Mouse (Mus musculus) lung, postnatal 36 days (tissue): ENCODE data around the gene Tmem35b.
A peak's percentile ranks its signal among the peaks of the same experiment; 100 is the strongest.
"Not testable (repeated sequence)": the region's sequence is repeated elsewhere in the genome, so short reads cannot be mapped to it uniquely, and the experiment has no call there.

Experiments used
- DNase-seq: peaks from one replicate; pipeline ENCODE4 v3.0.0; 2022; ENCODE audit warnings: mixed read lengths

Gene Tmem35b

GRCm38 (mm10) chr4:127123391-127123790, at the start of gene Tmem35b:
Gene Tmem35b (plus strand): TSS chr4:127123691.
- no peak for DNase-seq

GRCm38 (mm10) chr4:127074915-127075314, 48.6 kb upstream of the Tmem35b start:
- DNase-seq: no peak

GRCm38 (mm10) chr4:127076875-127077548, 46.5 kb upstream of the Tmem35b start, which contains the start of gene Zmym6:
Gene Zmym6 (plus strand): TSS chr4:127077383.
- peak; percentile 96 for DNase-seq

GRCm38 (mm10) chr4:127080806-127081205, 42.7 kb upstream of the Tmem35b start:
- no peak for DNase-seq

GRCm38 (mm10) chr4:127083131-127083530, 40.4 kb upstream of the Tmem35b start:
- DNase-seq: no peak

DNA sequence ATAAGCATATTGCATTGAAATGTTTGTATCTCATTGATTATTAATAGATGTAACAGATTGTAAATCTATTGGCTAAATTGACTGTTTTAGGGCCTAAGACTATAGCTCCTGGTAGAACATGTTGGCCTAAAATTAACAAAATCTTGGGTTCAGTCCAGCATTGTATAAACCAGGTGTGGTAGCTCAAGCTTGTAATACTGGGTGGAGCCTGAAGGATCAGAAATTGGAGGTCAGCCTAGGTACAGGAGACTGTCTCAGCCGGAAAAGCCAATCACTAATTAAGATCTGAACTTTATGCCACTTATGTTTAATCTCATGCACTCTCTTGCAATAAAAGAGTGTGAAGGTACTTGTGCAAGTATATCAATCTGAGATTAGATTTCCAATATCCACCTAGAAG, 37.7 kb upstream of the Tmem35b start:
- no peak for DNase-seq

DNA sequence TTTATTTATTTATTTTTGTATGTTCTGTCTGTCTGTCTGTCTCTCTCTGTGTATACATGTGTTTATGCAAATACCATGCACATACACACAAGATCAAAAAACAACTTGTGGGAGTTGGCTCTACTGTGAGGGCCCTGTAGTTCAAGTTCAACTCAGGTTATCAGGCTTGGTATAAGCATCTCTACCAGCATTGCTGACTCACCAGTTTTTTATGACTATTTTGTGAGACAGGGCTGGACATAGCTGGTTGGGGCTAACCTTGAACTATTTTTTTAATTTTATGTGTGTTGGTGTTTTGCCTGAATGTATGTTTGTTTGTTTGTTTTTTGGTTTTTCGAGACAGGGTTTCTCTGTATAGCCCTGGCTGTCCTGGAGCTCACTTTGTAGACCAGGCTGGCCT, 32.3 kb upstream of the Tmem35b start:
- no peak for DNase-seq

GRCm38 (mm10) chr4:127095090-127095489, 28.4 kb upstream of the Tmem35b start:
- no peak for DNase-seq

DNA sequence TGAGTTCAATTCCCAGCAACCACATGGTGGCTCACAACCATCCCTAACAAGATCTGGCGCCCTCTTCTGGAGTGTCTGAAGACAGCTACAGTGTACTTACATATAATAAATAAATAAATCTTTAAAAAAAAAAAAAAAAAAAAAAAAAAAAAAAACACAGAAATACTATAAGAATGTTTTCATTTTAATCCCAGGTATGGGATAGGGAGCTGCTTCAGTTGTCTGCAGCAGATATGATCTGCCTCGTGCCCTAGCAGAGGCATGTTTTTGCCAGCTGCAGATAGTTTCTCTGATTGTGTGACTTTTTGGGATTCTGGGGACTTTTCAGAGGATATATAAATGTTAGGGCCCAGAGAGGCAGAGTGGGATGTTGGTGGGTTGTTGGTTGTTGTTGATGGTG, 23.9 kb upstream of the Tmem35b start:
- DNase-seq: not testable (repeated sequence)

GRCm38 (mm10) chr4:127107566-127107965, 15.9 kb upstream of the Tmem35b start:
- DNase-seq: no peak

- peak; percentile 61 for DNase-seq
Measured at GRCm38 (mm10) chr4:127110570-127110969, 12.9 kb upstream of the Tmem35b start.

DNA sequence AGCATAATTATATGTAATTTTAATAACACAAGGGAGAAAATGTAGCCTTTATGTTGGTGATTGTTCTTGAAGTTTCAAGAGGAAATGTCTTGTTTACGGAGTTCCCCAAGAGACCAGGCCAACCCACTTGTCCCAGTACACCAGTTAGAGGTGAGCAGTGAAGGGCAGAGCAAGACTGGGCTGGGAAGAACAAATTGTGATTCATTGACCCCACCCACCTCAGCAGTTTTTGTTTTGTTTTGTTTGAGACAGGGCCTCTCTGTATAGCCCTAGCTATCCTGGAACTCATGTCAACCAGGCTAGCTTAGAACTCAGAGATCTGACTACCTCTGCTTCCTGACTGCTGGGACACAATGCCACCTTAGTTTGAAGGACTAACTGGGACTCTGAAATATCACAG, 840 bp downstream of the Tmem35b start:
- no peak for DNase-seq

- peak; percentile 94 for DNase-seq
Measured at GRCm38 (mm10) chr4:127125834-127126463, 2.5 kb downstream of the Tmem35b start.

DNA sequence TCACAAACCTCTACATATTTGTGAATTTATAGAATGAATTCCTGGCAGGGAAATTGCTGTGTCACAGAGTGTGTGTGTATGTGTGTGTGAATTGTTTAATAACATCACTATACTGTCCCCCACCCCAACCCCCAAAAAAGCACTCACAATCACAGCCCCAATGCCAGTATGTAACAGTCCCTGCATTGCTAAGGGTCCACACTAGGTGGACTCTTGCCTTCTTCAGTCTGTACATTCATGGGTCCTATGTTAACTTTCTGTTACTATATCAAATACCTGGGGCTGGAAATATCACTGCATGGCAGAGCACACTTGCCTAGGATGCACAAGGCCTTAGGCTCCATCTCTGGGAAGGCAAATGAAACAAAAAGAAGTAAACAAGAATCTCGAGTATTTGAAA, 11.2 kb downstream of the Tmem35b start:
- DNase-seq: no peak

GRCm38 (mm10) chr4:127137591-127137990, 14.1 kb downstream of the Tmem35b start:
- DNase-seq: no peak

DNA sequence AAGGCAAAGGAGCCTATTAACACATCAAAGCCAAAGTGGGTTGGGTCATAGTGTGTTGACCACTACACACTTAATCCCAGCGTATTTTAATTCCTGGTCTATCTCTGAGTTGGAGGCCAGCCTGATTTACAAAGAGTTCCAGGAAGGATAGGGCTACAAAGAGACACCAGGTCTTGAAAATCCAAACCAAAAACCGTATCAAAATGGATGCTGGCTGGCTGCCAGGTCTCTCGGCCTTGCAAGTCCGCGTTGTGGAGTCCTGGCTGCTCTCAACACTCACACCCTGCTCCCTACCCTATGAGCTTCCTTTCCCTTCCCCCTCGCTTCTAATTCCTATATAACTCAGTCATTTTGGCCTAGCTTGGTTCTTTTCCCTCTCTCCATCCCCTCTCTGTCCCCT, 15.0 kb downstream of the Tmem35b start:
- DNase-seq: no peak

DNA sequence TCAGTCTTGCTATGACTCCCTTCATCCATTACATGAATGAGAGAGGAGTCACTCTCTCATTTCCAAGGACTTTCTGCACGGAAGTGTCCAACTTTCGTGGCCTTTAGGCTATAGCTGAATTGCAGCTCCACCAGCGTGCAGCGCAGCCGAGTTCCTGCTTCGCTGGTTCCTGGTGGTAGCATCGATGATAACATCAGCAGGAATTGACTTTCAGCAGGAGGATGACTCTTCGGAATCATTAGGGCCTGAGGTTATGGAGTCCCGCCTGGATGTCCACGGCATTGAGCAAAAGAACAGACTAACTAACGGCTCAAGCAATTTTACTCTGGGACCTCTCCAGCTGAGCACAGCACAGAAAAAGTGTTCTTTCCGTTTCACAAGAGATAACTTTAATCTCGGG, 26.5 kb downstream of the Tmem35b start:
- DNase-seq: no peak

DNA sequence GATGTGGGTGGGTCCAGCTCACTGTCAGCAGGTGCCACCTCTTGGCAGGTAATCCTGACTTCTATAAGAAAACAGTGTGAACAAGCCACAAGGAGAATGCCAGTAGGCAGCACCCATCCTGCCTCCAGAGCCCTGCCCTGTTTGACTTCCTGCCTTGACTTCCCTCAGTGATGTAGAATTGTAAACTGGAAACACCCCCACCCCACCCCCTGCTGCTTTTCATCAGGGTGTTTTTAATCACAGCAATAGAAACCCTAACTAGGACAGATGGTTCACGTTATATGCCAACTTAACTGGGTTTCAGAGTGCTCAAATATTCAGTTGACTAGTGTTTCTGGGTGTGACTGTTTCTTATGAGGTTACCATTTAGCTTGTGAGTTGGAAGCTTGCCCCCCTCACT, 29.9 kb downstream of the Tmem35b start:
- DNase-seq: no peak

DNA sequence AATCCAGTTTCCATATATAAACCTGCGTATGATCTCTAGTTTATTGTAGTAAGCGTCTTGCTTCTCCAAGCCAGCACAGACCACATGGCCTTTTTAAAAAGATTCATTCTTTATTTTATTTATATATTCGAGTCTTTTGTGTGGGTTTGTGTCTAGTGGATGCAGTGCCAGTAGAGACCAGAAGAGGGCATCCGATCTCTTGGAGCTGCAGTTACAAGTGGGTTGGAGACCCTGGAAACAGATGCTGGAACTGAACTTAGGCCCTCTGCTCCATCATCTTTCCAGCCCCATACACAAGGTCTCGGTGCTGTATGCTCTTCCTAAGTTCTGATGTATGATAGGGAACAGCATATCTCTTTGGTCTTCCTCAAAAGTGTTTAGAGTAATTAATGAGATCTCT, 32.3 kb downstream of the Tmem35b start:
- DNase-seq: no peak

DNA sequence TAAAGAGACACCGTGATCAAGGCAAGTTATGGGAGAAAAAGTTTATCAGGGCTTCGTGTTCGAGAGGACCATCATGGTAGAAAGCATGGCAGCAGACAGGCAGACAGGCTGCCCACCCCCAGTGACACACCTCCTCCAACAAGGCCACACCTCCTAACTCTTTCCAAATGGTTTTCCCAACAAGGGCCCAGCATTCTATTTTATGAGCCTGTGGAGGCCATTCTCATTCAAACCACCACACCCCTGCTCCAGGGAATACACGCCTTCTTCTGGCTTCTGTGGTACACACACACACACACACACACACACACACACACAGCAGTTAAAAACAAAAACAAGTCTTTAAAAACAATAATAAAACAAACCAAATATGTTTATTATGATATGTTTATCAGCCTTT, 34.3 kb downstream of the Tmem35b start:
- DNase-seq: no peak

DNA sequence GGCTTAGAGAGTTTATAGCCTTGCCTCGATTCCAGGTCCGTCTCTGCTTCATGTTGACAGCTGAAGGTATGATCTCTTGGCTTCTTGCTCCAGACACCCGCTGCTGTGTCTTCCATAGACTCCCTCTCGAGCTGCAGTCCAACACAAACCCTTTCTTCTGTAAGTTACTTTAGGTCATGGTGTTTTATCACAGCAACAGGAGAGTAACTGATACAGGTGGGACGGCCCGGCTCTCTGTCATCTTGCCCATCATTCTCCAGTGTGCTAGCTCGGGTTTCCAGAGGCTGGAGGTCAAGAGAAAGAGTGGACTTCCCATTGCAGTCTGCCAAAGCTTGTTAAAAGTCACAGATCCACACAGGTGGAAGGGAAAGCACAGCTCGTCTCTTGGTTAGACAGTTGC, 40.4 kb downstream of the Tmem35b start:
- DNase-seq: no peak

DNA sequence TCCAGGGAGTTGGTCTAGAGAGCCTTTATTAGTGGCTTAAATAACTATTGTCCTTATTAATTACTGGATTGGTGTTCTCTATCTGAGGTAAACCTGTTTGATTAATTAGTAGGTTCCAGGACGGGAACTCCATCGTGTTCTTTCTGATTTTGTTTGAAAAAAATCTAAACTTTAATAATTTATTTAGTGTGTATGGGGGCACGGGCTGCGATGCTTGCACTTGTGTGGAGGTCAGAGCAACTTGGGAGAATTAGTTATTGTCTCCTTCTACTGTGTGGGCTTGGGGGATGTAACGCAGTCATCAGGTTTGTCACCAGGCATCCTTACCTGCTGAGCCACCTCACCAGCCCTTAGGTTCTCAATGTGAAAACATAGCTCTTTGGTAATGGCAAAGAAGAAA, 43.6 kb downstream of the Tmem35b start:
- no peak for DNase-seq

DNA sequence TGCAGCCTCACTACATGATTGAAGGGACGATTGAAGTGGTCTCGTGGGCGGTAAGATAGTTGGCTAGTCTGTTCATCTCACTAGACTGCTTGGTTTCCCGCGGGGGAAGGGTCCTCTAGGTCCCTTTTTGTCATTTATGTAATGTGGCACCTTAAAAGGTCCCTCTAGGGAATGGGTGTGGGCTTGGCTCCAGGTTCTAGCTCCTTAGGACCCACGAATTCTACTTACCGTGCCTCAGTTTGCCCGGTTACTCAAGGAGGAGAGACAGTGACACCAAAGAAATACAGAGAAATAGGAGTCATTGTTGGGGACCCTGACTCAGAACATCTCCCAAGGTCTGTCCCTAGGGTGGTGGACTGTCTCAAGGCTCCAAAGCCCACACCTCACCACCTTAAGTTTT, 44.2 kb downstream of the Tmem35b start:
- no peak for DNase-seq

GRCm38 (mm10) chr4:127168211-127168913, 44.9 kb downstream of the Tmem35b start:
- DNase-seq: peak; percentile 13
